Mouse (Mus musculus) C2C12 (cell line): ENCODE measurements at regions not wholly inside any gene's neighbourhood (a gene's known extent, or its start where the extent isn't known, plus 50 kb on each side); places are given as distances from the start of the nearest gene placed in this dataset.

Experiments used
- H3K27me3 ChIP-seq: one replicate; pipeline ENCODE4 v1.6.1; 2011; ENCODE audit not compliant: control insufficient read depth, insufficient read depth, insufficient read length
- H3K36me3 ChIP-seq: one replicate; pipeline ENCODE4 v1.6.1; 2011; ENCODE audit not compliant: control insufficient read depth, insufficient read depth
- H3K4me3 ChIP-seq: one replicate; pipeline ENCODE4 v1.5.1; 2011; ENCODE audit warnings: mild to moderate bottlenecking, control low read depth; ENCODE audit not compliant: poor library complexity, insufficient read depth, severe bottlenecking
- H3K79me2 ChIP-seq: one replicate; pipeline ENCODE4 v1.6.1; 2011; ENCODE audit not compliant: control insufficient read depth, insufficient read depth
- H3K79me3 ChIP-seq: one replicate; pipeline ENCODE4 v1.6.1; 2011; ENCODE audit warnings: low read depth, control low read depth
- H3ac ChIP-seq: one replicate; pipeline ENCODE3; 2011; ENCODE audit warnings: low read depth; ENCODE audit not compliant: control insufficient read depth, insufficient read length
- CEBPB ChIP-seq: IDR thresholded peaks from one replicate; pipeline ENCODE4 v1.6.1; 2011; ENCODE audit warnings: low read depth, mild to moderate bottlenecking, control low read depth, moderate library complexity
- CTCF ChIP-seq: IDR thresholded peaks from one replicate; pipeline ENCODE4 v1.5.1; 2011; ENCODE audit not compliant: control insufficient read depth, insufficient read depth, insufficient read length
- FOSL1 ChIP-seq: IDR thresholded peaks from one replicate; pipeline ENCODE4 v1.8.0; 2011; ENCODE audit warnings: mild to moderate bottlenecking, low read length; ENCODE audit not compliant: poor library complexity, insufficient read depth, severe bottlenecking
- MAX ChIP-seq: IDR thresholded peaks from one replicate; pipeline ENCODE4 v1.6.1; 2011; ENCODE audit warnings: mild to moderate bottlenecking, control low read depth
- MYOD1 ChIP-seq: IDR thresholded peaks from one replicate; pipeline ENCODE4 v1.6.1; 2011; ENCODE audit warnings: low read depth; ENCODE audit not compliant: control insufficient read depth, insufficient read length
- MYOG ChIP-seq: IDR thresholded peaks from one replicate; pipeline ENCODE4 v1.6.1; 2011; ENCODE audit not compliant: control insufficient read depth, insufficient read length; ENCODE audit errors: extremely low read depth
- USF1 ChIP-seq: IDR thresholded peaks from one replicate; pipeline ENCODE4 v1.6.1; 2011; ENCODE audit warnings: low read depth, mild to moderate bottlenecking, control low read depth, moderate library complexity

DNA sequence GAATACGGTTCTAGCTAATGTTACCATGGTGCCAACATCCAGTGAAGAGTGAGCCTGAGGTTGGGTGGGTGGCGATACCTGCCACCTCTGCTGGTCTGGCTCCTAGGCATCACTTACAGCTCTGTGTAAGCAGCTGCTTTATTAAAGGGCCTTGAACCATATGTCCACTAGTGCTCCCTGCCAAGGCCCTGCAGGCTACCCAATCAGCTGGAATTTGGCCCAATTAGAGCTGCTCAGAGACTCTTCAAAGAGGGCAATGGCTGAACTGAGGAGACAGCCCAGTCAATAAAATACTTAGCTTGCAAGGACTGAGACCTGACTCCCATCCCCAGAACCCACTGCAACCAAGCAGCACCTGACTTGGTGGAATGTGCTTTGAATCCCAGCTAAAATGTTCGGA is 270.9 kb upstream of the Stt3b start:
- TF ChIP-seq CEBPB, result no peak
- no peaks in the 10 kb centered on the region for H3K36me3 ChIP-seq
- H3K79me2 ChIP-seq, result no peaks in the 10 kb centered on the region
- H3K27me3 ChIP-seq, result no peaks in the 10 kb centered on the region
- H3K79me3 ChIP-seq, result no peaks in the 10 kb centered on the region
- H3K4me3 ChIP-seq, result no peak overlapping the region
- H3ac ChIP-seq, result no peak overlapping the region

DNA sequence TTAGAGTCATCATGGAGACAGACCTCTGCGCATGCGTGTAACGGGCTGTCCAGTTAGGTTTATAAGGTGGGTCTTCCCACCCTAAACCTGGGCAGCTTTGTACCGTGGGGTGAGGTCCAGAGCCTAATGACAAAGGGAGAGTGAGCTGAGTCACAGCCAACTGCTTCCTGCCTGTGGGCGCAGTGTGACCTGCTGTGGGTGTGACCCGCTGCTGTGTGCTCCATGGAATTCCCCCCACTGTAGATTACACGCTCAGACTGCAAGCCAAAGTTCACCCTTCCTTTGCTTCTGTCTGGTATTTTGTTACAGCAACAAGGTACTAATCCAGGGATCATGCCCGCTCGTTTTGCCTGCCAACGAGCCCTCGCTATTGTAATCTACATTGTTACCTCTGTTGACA is 273.3 kb upstream of the Stt3b start:
- no peaks in the 10 kb centered on the region for H3K27me3 ChIP-seq
- no peaks in the 10 kb centered on the region for H3K79me3 ChIP-seq
- no peak overlapping the region for H3ac ChIP-seq
- H3K36me3 ChIP-seq, result no peaks in the 10 kb centered on the region
- H3K79me2 ChIP-seq, result no peaks in the 10 kb centered on the region
- TF ChIP-seq USF1, result no peak
- no peak for TF ChIP-seq FOSL1
- no peak for TF ChIP-seq MYOD1
- no peak for TF ChIP-seq MYOG
- TF ChIP-seq CEBPB, result no peak
- TF ChIP-seq CTCF, result no peak
- no peak for TF ChIP-seq MAX
- H3K4me3 ChIP-seq, result no peak overlapping the region

GRCm38 (mm10) chr9:115584874-115585273 is 274.7 kb upstream of the Stt3b start:
- H3ac ChIP-seq, result no peak overlapping the region
- no peaks in the 10 kb centered on the region for H3K27me3 ChIP-seq
- TF ChIP-seq CEBPB, result no peak
- no peak for TF ChIP-seq USF1
- TF ChIP-seq MAX, result no peak
- no peak for TF ChIP-seq FOSL1
- H3K36me3 ChIP-seq, result no peaks in the 10 kb centered on the region
- no peaks in the 10 kb centered on the region for H3K79me3 ChIP-seq
- H3K4me3 ChIP-seq, result no peak overlapping the region
- no peaks in the 10 kb centered on the region for H3K79me2 ChIP-seq

GRCm38 (mm10) chr9:115592466-115592865 is 282.2 kb upstream of the Stt3b start:
- TF ChIP-seq MYOG, result no peak
- no peak for TF ChIP-seq MYOD1
- TF ChIP-seq FOSL1, result no peak
- TF ChIP-seq CTCF, result no peak
- no peak for TF ChIP-seq USF1
- TF ChIP-seq MAX, result no peak
- TF ChIP-seq CEBPB, result no peak
- H3ac ChIP-seq, result no peak overlapping the region
- no peaks in the 10 kb centered on the region for H3K79me2 ChIP-seq
- H3K36me3 ChIP-seq, result no peaks in the 10 kb centered on the region
- no peaks in the 10 kb centered on the region for H3K27me3 ChIP-seq
- H3K4me3 ChIP-seq, result no peak overlapping the region
- H3K79me3 ChIP-seq, result no peaks in the 10 kb centered on the region

GRCm38 (mm10) chr9:115600228-115600627 is 290.0 kb upstream of the Stt3b start:
- H3K27me3 ChIP-seq, result no peaks in the 10 kb centered on the region
- no peak overlapping the region for H3K4me3 ChIP-seq
- TF ChIP-seq MYOD1, result no peak
- no peak for TF ChIP-seq MAX
- TF ChIP-seq USF1, result no peak
- no peak for TF ChIP-seq MYOG
- no peak for TF ChIP-seq CEBPB
- TF ChIP-seq FOSL1, result no peak
- no peak for TF ChIP-seq CTCF
- no peaks in the 10 kb centered on the region for H3K36me3 ChIP-seq
- no peaks in the 10 kb centered on the region for H3K79me3 ChIP-seq
- no peak overlapping the region for H3ac ChIP-seq
- no peaks in the 10 kb centered on the region for H3K79me2 ChIP-seq

DNA sequence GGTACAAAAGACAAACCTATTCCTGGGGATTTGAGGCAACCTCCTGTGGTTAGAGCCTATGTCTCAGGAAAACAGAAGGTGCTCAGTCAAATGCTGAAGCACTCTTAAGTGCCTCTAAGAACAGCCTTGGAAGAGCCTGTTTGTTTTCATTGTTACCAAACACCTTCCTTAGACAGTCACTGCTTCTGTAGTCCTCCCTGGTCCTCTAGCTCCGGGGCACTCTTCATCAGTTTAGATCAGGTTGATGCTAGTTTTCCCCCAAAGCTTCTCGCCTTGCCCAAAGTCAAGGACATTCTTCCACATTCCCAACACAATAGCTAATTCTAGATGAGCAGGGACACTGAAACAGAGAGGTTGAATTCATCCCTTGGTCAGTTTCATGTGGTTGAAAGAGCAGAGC is 290.6 kb upstream of the Stt3b start:
- Histone ChIP-seq H3K79me3 (no peaks in the 10 kb centered on the region), H3K79me2 (no peaks in the 10 kb centered on the region), H3K36me3 (no peaks in the 10 kb centered on the region), H3K4me3 (no peak overlapping the region), H3ac (no peak overlapping the region), H3K27me3 (no peaks in the 10 kb centered on the region)
- no peak for TF ChIP-seq FOSL1
- TF ChIP-seq CTCF, result no peak
